Mouse (Mus musculus): ENCODE data around the gene Taf5.
A peak's percentile ranks its signal among the peaks of the same experiment; 100 is the strongest.

The Taf5 gene

GRCm38 (mm10) chr19:47067096-47067882 lies at the start of gene Taf5:
Gene Taf5 (plus strand): TSS chr19:47067746.
- peak; percentile 98 for DNase-seq (ENCODE audit: low spot score)

GRCm38 (mm10) chr19:47017831-47018230 lies 49.7 kb upstream of the Taf5 start:
- DNase-seq (ENCODE audit: low spot score), result no peak

- no peak for DNase-seq (ENCODE audit: low spot score)
These were observed 49.2 kb upstream of the Taf5 start for GRCm38 (mm10) chr19:47018330-47018729.

- peak; percentile 53 for DNase-seq (ENCODE audit: low spot score)
These were observed 48.2 kb upstream of the Taf5 start for GRCm38 (mm10) chr19:47019326-47019725.

GRCm38 (mm10) chr19:47022709-47023108 lies 44.8 kb upstream of the Taf5 start:
- DNase-seq (ENCODE audit: low spot score), result no peak

GRCm38 (mm10) chr19:47023546-47023945 lies 44.0 kb upstream of the Taf5 start:
- DNase-seq (ENCODE audit: low spot score), result no peak

GRCm38 (mm10) chr19:47024954-47025353 lies 42.6 kb upstream of the Taf5 start:
- no peak for DNase-seq (ENCODE audit: low spot score)

- DNase-seq (ENCODE audit: low spot score), result no peak
These were observed 41.0 kb upstream of the Taf5 start for GRCm38 (mm10) chr19:47026513-47026912.

- no peak for DNase-seq (ENCODE audit: low spot score)
These were observed 37.8 kb upstream of the Taf5 start for GRCm38 (mm10) chr19:47029796-47030195.

- no peak for DNase-seq (ENCODE audit: low spot score)
These were observed 35.8 kb upstream of the Taf5 start for GRCm38 (mm10) chr19:47031770-47032169.

GRCm38 (mm10) chr19:47034916-47035315 lies 32.6 kb upstream of the Taf5 start:
- DNase-seq (ENCODE audit: low spot score), result no peak

GRCm38 (mm10) chr19:47036596-47036995 lies 30.9 kb upstream of the Taf5 start:
- no peak for DNase-seq (ENCODE audit: low spot score)

- no peak for DNase-seq (ENCODE audit: low spot score)
These were observed 26.6 kb upstream of the Taf5 start for GRCm38 (mm10) chr19:47040720-47041473.

- peak; percentile 39 for DNase-seq (ENCODE audit: low spot score)
These were observed 23.9 kb upstream of the Taf5 start for GRCm38 (mm10) chr19:47043608-47044007.

- DNase-seq (ENCODE audit: low spot score), result peak; percentile 11
These were observed 21.2 kb upstream of the Taf5 start for GRCm38 (mm10) chr19:47046343-47046742.

- DNase-seq (ENCODE audit: low spot score), result no peak
These were observed 20.2 kb upstream of the Taf5 start for GRCm38 (mm10) chr19:47047236-47047833.

GRCm38 (mm10) chr19:47049061-47049460 lies 18.5 kb upstream of the Taf5 start:
- DNase-seq (ENCODE audit: low spot score), result no peak

GRCm38 (mm10) chr19:47049840-47050239 lies 17.7 kb upstream of the Taf5 start:
- DNase-seq (ENCODE audit: low spot score), result no peak

GRCm38 (mm10) chr19:47050271-47051032 lies 17.1 kb upstream of the Taf5 start, which contains the start of gene Pcgf6:
Gene Pcgf6 (minus strand): TSS chr19:47050906.
- DNase-seq (ENCODE audit: low spot score), result peak; percentile 89

- DNase-seq (ENCODE audit: low spot score), result no peak
These were observed 14.6 kb upstream of the Taf5 start for GRCm38 (mm10) chr19:47052927-47053326.

- no peak for DNase-seq (ENCODE audit: low spot score)
These were observed 14.1 kb upstream of the Taf5 start for GRCm38 (mm10) chr19:47053471-47053870.

GRCm38 (mm10) chr19:47057684-47058083 lies 9.9 kb upstream of the Taf5 start:
- DNase-seq (ENCODE audit: low spot score), result no peak
